Mouse (Mus musculus): ENCODE data around the gene Cyba. TPM values are rescaled to one million over a fixed set of nuclear protein-coding genes. Genes with fewer than 3 reads are reported as not detected.

The Cyba gene
- total and polyA plus RNA-seq, 3 experiments: 321 to 344 (median 338) TPM

DNA sequence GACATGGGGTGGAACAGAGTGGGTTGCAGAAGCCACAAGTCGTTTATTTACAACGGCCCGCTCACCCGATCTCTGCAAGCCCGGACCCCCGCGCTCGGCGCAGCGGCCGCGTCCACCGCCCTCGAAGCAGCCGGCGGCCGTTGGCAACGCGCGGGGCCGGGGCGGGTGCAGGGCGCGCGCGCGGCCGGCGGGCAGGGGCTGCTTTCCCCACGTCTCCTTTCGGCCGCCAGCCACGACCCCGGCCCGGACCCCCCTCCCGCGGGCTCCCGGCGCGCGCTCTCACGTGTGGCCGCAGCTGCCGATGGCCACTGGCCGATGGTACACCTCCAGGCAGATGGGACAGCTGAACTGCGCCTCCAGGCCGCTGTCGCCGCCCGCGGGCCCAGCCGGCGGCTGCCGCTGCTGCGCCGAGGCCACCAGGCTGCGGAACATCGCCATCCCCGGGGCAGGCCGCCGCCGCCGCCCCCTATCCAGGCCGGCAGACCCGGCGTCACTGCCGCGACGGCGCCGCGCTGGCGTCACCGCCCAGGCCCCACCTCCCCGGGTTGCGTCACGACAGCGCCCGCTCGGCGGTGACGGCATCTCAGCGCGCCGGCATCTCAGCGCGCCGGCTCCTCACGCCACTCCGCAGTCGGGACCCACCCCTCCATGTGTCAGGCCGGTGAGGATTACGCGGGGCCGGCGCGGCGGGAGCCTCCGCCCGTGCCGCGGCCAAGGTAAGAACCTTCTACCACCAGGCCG lies 43.0 kb upstream of the Cyba start, which contains the start of the genes Rnf166 and Ctu2 (continued):
- TF ChIP-seq USF2 (IDR thresholded peaks at IDR 0.05; ENCODE audit: borderline replicate concordance in 1 of 2, insufficient read depth in 1 of 2, low read depth in 1 of 2, low read length in 2 of 2) (no peak), UBTF (IDR thresholded peaks at IDR 0.05; ENCODE audit: borderline replicate concordance, insufficient read depth, low read depth, low read length) (no peak), RCOR1 (IDR thresholded peaks at IDR 0.05; ENCODE audit: low read depth, low read length) (0 out of 2 replicates have a peak, but pooled peaks have one; percentile 7), POLR2A (IDR thresholded peaks at IDR 0.05; ENCODE audit: control insufficient read depth in 1 of 2, insufficient read depth in 1 of 2, low read depth in 1 of 2, low read length in 2 of 2, poor library complexity in 1 of 2) (peak; percentile 74 to 84)

DNA sequence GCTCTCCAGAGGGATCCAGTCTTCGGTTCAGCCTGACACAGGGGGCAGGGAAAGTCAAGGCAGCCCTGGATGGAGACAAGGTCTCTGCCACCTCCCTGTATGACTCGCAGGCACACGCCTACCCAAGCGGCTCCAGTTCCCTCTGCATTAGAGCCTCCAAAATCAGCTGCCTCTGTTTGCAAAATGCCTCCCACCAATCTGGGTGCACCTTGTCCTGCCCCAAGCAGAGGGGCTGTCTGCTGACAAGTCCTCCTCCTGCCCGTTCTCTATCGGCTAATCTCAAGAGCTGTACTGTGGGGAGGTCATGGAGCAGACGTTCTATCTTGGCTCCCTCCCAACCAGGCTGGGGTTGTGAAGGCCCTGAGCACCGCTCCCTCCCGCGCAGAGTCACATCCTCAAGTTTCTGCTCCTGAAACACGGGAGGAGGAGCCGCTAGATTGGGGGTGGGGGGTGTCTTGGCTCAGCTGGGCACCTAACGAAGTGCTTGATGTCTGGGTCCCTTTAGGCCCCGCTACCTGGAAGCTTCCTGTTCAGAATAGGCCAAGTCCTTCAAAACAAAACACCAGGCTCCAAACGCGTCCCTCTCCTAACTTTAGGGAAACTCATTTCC lies 42.3 kb upstream of the Cyba start:
- peak overlapping the region; percentile 90 to 97 for H3K4me3 ChIP-seq (ENCODE audit: control insufficient read depth in 1 of 2, insufficient read depth in 1 of 2, low read depth in 2 of 2, low read length in 2 of 2)
- peaks cover 21% of the 10 kb centered on the region for H3K79me2 ChIP-seq (ENCODE audit: control insufficient read depth, insufficient read depth, low read length, poor library complexity)
- no peaks in the 10 kb centered on the region for H3K9me3 ChIP-seq (replicated peaks; ENCODE audit: insufficient read depth, low read length)
- no peaks in the 10 kb centered on the region for H3K27me3 ChIP-seq (ENCODE audit: control insufficient read depth in 1 of 2, insufficient read depth in 2 of 2, low read length in 2 of 2)
- peak overlapping the region; percentile 69 for H3K27ac ChIP-seq (ENCODE audit: control insufficient read depth, low read depth, low read length)
- peak overlapping the region; percentile 92 for H3K9ac ChIP-seq (ENCODE audit: control insufficient read depth, low read depth, low read length, poor library complexity, severe bottlenecking)
- peak; percentile 85 for DNase-seq (ENCODE audit: low read depth, low spot score)
- H3K4me1 ChIP-seq (ENCODE audit: control insufficient read depth in 1 of 2, insufficient read depth in 2 of 2, low read length in 2 of 2): peaks cover 6 to 19% of the 10 kb centered on the region in 2 experiments
- H3K36me3 ChIP-seq (ENCODE audit: control insufficient read depth in 1 of 2, insufficient read depth in 2 of 2, low read length in 2 of 2): peaks cover 0 to 13% of the 10 kb centered on the region in 2 experiments; a peak in 3 of 4 replicates
- peak; percentile 15; the same call in 1 of the 2 replicates for TF ChIP-seq HCFC1 (IDR thresholded peaks at IDR 0.05; ENCODE audit: low read depth, low read length)
- no peak for TF ChIP-seq RCOR1 (IDR thresholded peaks at IDR 0.05; ENCODE audit: low read depth, low read length)
- TF ChIP-seq RAD21 (IDR thresholded peaks at IDR 0.05; ENCODE audit: low read depth, low read length): no peak
- no peak for TF ChIP-seq USF2 (IDR thresholded peaks at IDR 0.05; ENCODE audit: borderline replicate concordance in 1 of 2, insufficient read depth in 1 of 2, low read depth in 1 of 2, low read length in 2 of 2)
- TF ChIP-seq ZMIZ1 (IDR thresholded peaks at IDR 0.05; ENCODE audit: low read depth, low read length): no peak
- TF ChIP-seq BHLHE40 (IDR thresholded peaks at IDR 0.05; ENCODE audit: borderline replicate concordance, low read depth, low read length): no peak
- no peak for TF ChIP-seq ZNF384 (IDR thresholded peaks at IDR 0.05; ENCODE audit: low read depth, low read length)
- TF ChIP-seq SIN3A (IDR thresholded peaks at IDR 0.05; ENCODE audit: low read length): peak; percentile 60; the same call in 1 of the 2 replicates
- no peak for TF ChIP-seq CTCF (IDR thresholded peaks at IDR 0.05 in 2 of 3, conservative IDR thresholded peaks at IDR 0.05 in 1 of 3; ENCODE audit: control insufficient read depth in 1 of 3, insufficient read depth in 1 of 3, low read depth in 2 of 3, low read length in 3 of 3, poor library complexity in 1 of 3, severe bottlenecking in 1 of 3)
- no peak for TF ChIP-seq EP300 (IDR thresholded peaks at IDR 0.05; ENCODE audit: low read depth in 1 of 2, low read length in 2 of 2)
- no peak for TF ChIP-seq POLR2AphosphoS2 (IDR thresholded peaks at IDR 0.05; ENCODE audit: low read length)
- peak; percentile 19; the same call in 1 of the 2 replicates for TF ChIP-seq MAZ (IDR thresholded peaks at IDR 0.05; ENCODE audit: low read depth, low read length)
- no peak for TF ChIP-seq GABPA (IDR thresholded peaks at IDR 0.05; ENCODE audit: low read depth, low read length)
- no peak for TF ChIP-seq MEF2A (IDR thresholded peaks at IDR 0.05; ENCODE audit: extremely low read depth, insufficient replicate concordance, low read depth, low read length, poor library complexity, severe bottlenecking)
- 0 out of 2 replicates have a peak, but pooled peaks have one; percentile 1 for TF ChIP-seq NELFE (IDR thresholded peaks at IDR 0.05; ENCODE audit: low read depth, low read length)
- TF ChIP-seq SMC3 (IDR thresholded peaks at IDR 0.05; ENCODE audit: low read depth, low read length): no peak
- 0 out of 2 replicates have a peak, but pooled peaks have one; percentile 6 for TF ChIP-seq TAL1 (IDR thresholded peaks at IDR 0.05; ENCODE audit: low read length)
- peak; percentile 16; the same call in 1 of the 2 replicates for TF ChIP-seq ETS1 (IDR thresholded peaks at IDR 0.05; ENCODE audit: low read depth, low read length)
- no peak for TF ChIP-seq MAX (IDR thresholded peaks at IDR 0.05; ENCODE audit: low read length)
- TF ChIP-seq ZKSCAN1 (IDR thresholded peaks at IDR 0.05; ENCODE audit: low read depth, low read length): no peak
- no peak for TF ChIP-seq CHD1 (IDR thresholded peaks at IDR 0.05; ENCODE audit: low read depth, low read length)
- TF ChIP-seq GATA1 (IDR thresholded peaks at IDR 0.05; ENCODE audit: low read depth, low read length): no peak
- no peak for TF ChIP-seq E2F4 (IDR thresholded peaks at IDR 0.05; ENCODE audit: borderline replicate concordance, low read depth, low read length)
- TF ChIP-seq NRF1 (IDR thresholded peaks at IDR 0.05; ENCODE audit: insufficient read depth, low read depth, low read length, poor library complexity, severe bottlenecking): no peak
- TF ChIP-seq MYC (IDR thresholded peaks at IDR 0.05; ENCODE audit: low read depth, low read length): no peak
- TF ChIP-seq ZC3H11A (IDR thresholded peaks at IDR 0.05; ENCODE audit: low read depth, low read length): no peak
- no peak for TF ChIP-seq ELF1 (IDR thresholded peaks at IDR 0.05; ENCODE audit: low read depth, low read length)
- TF ChIP-seq KAT2A (conservative IDR thresholded peaks at IDR 0.05; ENCODE audit: low read depth, low read length): no peak
- no peak for TF ChIP-seq USF1 (IDR thresholded peaks at IDR 0.05; ENCODE audit: low read depth, low read length)

All from MEL (cell line).